Mouse (Mus musculus): Measurements from ENCODE around the gene Tor2a. TPM values are rescaled to one million over a fixed set of nuclear protein-coding genes. Genes with fewer than 3 reads are reported as not detected.
A peak's percentile ranks its signal among the peaks of the same experiment; 100 is the strongest.

Tor2a gene
- total and polyA plus RNA-seq, 3 experiments: 33.3 to 53.8 (median 41.4) TPM

DNA sequence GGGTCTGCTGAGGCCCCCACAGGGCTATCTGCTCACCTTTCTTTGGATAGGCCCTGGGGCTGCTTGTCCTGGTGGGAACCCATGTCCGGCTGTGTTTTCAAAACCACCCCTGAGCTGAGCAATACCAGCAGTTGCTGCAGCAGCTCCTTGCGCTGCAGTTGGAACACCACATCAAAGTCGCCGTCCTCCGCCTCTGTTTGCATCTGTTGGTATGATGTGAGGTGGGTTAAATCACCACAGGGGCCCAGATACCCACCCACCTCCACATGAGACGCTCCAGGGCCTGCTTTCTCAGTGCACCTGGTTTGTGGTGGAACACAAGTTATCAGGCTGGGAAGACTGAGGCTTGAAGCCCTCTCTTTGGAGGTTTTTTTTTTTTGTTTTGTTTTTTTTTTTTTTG is 21.0 kb downstream of the Tor2a start:
- no peak for TF ChIP-seq SIN3A (IDR thresholded peaks at IDR 0.05; ENCODE audit: low read length)
- no peak for TF ChIP-seq POLR2A (IDR thresholded peaks at IDR 0.05; ENCODE audit: low read depth, low read length)
- TF ChIP-seq MAFK (IDR thresholded peaks at IDR 0.05; ENCODE audit: insufficient replicate concordance, low read length): no peak
- no peak for TF ChIP-seq RAD21 (IDR thresholded peaks at IDR 0.05; ENCODE audit: low read depth, low read length)
- in situ Hi-C loops (cut with MboI; ENCODE audit: low pct_ligation_motif_present, low pct_unique_long_range_greater_than_20kb, low sequenced_read_pairs) (loop anchor here (5.0 to 10.0 kb wide), 2 partner anchors 74 to 157 kb away; no protein-coding TSS in a partner anchor), dilution Hi-C loops (cut with MboI; ENCODE audit: extremely low pct_ligation_motif_present, extremely low pct_unique_long_range_greater_than_20kb, low sequenced_read_pairs) (no loop called here)
- H3K79me2 ChIP-seq (replicated peaks; ENCODE audit: control insufficient read depth, extremely low read depth, insufficient read depth, poor library complexity, severe bottlenecking): no peaks in the 10 kb centered on the region
- H3K27ac ChIP-seq (ENCODE audit: insufficient read depth, low read depth): no peak overlapping the region
- H3K36me3 ChIP-seq (replicated peaks in 1 of 2; ENCODE audit: control insufficient read depth in 1 of 2, insufficient read depth in 1 of 2, low read length in 1 of 2): peaks cover 0 to 23% of the 10 kb centered on the region in 2 experiments
- H3K9me3 ChIP-seq (replicated peaks; ENCODE audit: low read length): no peaks in the 10 kb centered on the region
- H3K27me3 ChIP-seq (replicated peaks): peaks cover 10% of the 10 kb centered on the region
- no peak for DNase-seq (ENCODE audit: extremely low read depth)
- H3K4me1 ChIP-seq (ENCODE audit: control insufficient read depth in 1 of 2, insufficient read depth in 2 of 2): peaks cover 7 to 30% of the 10 kb centered on the region in 2 experiments
- no peak overlapping the region for H3K4me3 ChIP-seq (replicated peaks in 1 of 3; ENCODE audit: low read depth in 2 of 3, low read length in 2 of 3, poor library complexity in 1 of 3)
- no peak overlapping the region for H3K9ac ChIP-seq (ENCODE audit: insufficient read depth, low read depth)
- no peak overlapping the region for H3K4me2 ChIP-seq (ENCODE audit: insufficient read depth, low read depth, poor library complexity, severe bottlenecking)

DNA sequence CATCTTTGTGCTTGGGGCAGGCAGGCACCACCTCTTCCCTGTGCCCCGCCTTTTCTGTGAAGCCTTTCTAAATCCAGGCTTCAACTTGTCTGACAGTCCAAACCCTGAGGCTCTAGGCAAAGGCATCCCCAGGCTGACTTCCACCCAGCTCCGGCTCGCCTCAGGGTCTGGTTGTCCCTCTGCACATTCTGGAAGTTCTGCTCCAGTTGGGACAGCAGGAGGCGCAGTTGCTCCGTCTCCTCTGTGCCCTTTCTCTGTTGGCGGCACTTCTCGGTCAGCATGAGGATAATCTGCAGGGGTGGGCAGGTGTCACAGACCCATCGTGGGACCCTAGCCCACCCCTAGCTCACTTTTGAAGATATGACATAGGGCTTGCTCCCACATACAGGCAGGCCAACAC is 22.1 kb downstream of the Tor2a start:
- Histone ChIP-seq H3K79me2 (replicated peaks; ENCODE audit: control insufficient read depth, extremely low read depth, insufficient read depth, poor library complexity, severe bottlenecking) (no peaks in the 10 kb centered on the region), H3K9me3 (replicated peaks; ENCODE audit: low read length) (no peaks in the 10 kb centered on the region), H3K27me3 (replicated peaks) (peaks cover 3% of the 10 kb centered on the region), H3K27ac (ENCODE audit: insufficient read depth, low read depth) (no peak overlapping the region), H3K36me3 (replicated peaks in 1 of 2; ENCODE audit: control insufficient read depth in 1 of 2, insufficient read depth in 1 of 2, low read length in 1 of 2) (peaks cover 0 to 23% of the 10 kb centered on the region in 2 experiments), H3K4me1 (ENCODE audit: control insufficient read depth in 1 of 2, insufficient read depth in 2 of 2) (peaks cover 6 to 41% of the 10 kb centered on the region in 2 experiments), H3K4me3 (replicated peaks in 1 of 3; ENCODE audit: low read depth in 2 of 3, low read length in 2 of 3, poor library complexity in 1 of 3) (no peak overlapping the region), H3K9ac (ENCODE audit: insufficient read depth, low read depth) (no peak overlapping the region), H3K4me2 (ENCODE audit: insufficient read depth, low read depth, poor library complexity, severe bottlenecking) (no peak overlapping the region)
- TF ChIP-seq USF1 (IDR thresholded peaks at IDR 0.05; ENCODE audit: low read depth, low read length) (no peak), POLR2AphosphoS2 (IDR thresholded peaks at IDR 0.05; ENCODE audit: low read depth, low read length) (no peak), EP300 (IDR thresholded peaks at IDR 0.05; ENCODE audit: low read length) (no peak), RAD21 (IDR thresholded peaks at IDR 0.05; ENCODE audit: low read depth, low read length) (peak; percentile 60), ZC3H11A (IDR thresholded peaks at IDR 0.05; ENCODE audit: low read depth, low read length) (no peak), ZNF384 (IDR thresholded peaks at IDR 0.05; ENCODE audit: low read depth, low read length) (no peak), CTCF (conservative IDR thresholded peaks at IDR 0.05 in 1 of 2, IDR thresholded peaks at IDR 0.05 in 1 of 2; ENCODE audit: low read depth in 2 of 2, low read length in 2 of 2) (peak; percentile 13 to 67; a peak in 2 of 4 replicates), ETS1 (conservative IDR thresholded peaks at IDR 0.05; ENCODE audit: low read depth, low read length) (no peak), SMC3 (IDR thresholded peaks at IDR 0.05; ENCODE audit: low read depth, low read length) (peak; percentile 50), MAFK (IDR thresholded peaks at IDR 0.05; ENCODE audit: insufficient replicate concordance, low read length) (no peak)
- peak; percentile 31 for DNase-seq (ENCODE audit: extremely low read depth)
- in situ Hi-C loops (cut with MboI; ENCODE audit: low pct_ligation_motif_present, low pct_unique_long_range_greater_than_20kb, low sequenced_read_pairs): loop anchor here (5.0 to 10.0 kb wide), 2 partner anchors 73 to 156 kb away; no protein-coding TSS in a partner anchor
- dilution Hi-C loops (cut with MboI; ENCODE audit: extremely low pct_ligation_motif_present, extremely low pct_unique_long_range_greater_than_20kb, low sequenced_read_pairs): no loop called here

DNA sequence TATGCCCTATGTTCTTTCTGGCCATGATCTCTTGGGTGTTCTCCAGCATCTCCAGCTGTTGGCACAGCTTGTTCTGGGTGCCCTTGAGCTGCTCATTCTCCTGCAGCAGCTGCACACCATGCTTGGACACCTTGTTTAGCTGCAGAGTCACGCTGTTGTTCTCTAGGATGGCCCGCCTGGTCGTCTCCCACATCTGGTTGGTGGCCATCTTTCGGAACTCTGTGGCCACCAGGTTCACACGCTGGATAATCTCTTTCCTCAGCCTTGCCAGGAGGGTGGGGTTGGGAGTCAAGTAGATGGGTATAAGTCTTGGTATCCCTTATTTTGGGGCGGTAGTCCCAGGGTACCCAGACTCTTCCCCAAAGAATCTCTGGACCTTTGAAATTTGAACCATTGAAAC is 22.7 kb downstream of the Tor2a start:
- Histone ChIP-seq H3K27ac (ENCODE audit: insufficient read depth, low read depth) (no peak overlapping the region), H3K79me2 (replicated peaks; ENCODE audit: control insufficient read depth, extremely low read depth, insufficient read depth, poor library complexity, severe bottlenecking) (no peaks in the 10 kb centered on the region), H3K9me3 (replicated peaks; ENCODE audit: low read length) (no peaks in the 10 kb centered on the region), H3K9ac (ENCODE audit: insufficient read depth, low read depth) (no peak overlapping the region), H3K36me3 (replicated peaks in 1 of 2; ENCODE audit: control insufficient read depth in 1 of 2, insufficient read depth in 1 of 2, low read length in 1 of 2) (peaks cover 0 to 23% of the 10 kb centered on the region in 2 experiments), H3K27me3 (replicated peaks) (no peaks in the 10 kb centered on the region), H3K4me3 (replicated peaks in 1 of 3; ENCODE audit: low read depth in 2 of 3, low read length in 2 of 3, poor library complexity in 1 of 3) (no peak overlapping the region), H3K4me2 (ENCODE audit: insufficient read depth, low read depth, poor library complexity, severe bottlenecking) (no peak overlapping the region), H3K4me1 (ENCODE audit: control insufficient read depth in 1 of 2, insufficient read depth in 2 of 2) (peaks cover 6 to 43% of the 10 kb centered on the region in 2 experiments)
- in situ Hi-C loops (cut with MboI; ENCODE audit: low pct_ligation_motif_present, low pct_unique_long_range_greater_than_20kb, low sequenced_read_pairs): loop anchor here (5.0 to 10.0 kb wide), 2 partner anchors 73 to 155 kb away; no protein-coding TSS in a partner anchor
- dilution Hi-C loops (cut with MboI; ENCODE audit: extremely low pct_ligation_motif_present, extremely low pct_unique_long_range_greater_than_20kb, low sequenced_read_pairs): no loop called here
- no peak for DNase-seq (ENCODE audit: extremely low read depth)
- no peak for TF ChIP-seq CTCF (conservative IDR thresholded peaks at IDR 0.05 in 1 of 2, IDR thresholded peaks at IDR 0.05 in 1 of 2; ENCODE audit: low read depth in 2 of 2, low read length in 2 of 2)
- TF ChIP-seq USF2 (conservative IDR thresholded peaks at IDR 0.05; ENCODE audit: low read depth, low read length): no peak
- no peak for TF ChIP-seq MEF2A (IDR thresholded peaks at IDR 0.05; ENCODE audit: borderline replicate concordance, low read depth, low read length)
- no peak for TF ChIP-seq HCFC1 (IDR thresholded peaks at IDR 0.05; ENCODE audit: low read depth, low read length)

All from CH12.LX (cell line).